Mouse (Mus musculus): ENCODE data around the gene Hsd11b1.
A peak's percentile ranks its signal among the peaks of the same experiment; 100 is the strongest.

Hsd11b1 gene

GRCm38 (mm10) chr1:193242863-193243262 is 21.0 kb downstream of the Hsd11b1 start:
- DNase-seq: peak in 1 of 2 experiments; percentile 28

GRCm38 (mm10) chr1:193242238-193242637 is 21.6 kb downstream of the Hsd11b1 start:
- peak; percentile 96 for DNase-seq

GRCm38 (mm10) chr1:193241436-193241835 is 22.4 kb downstream of the Hsd11b1 start:
- no peak for DNase-seq

- peak in 1 of 2 experiments; percentile 32 for DNase-seq
Measured at GRCm38 (mm10) chr1:193238426-193238825, 25.4 kb downstream of the Hsd11b1 start.

- DNase-seq: no peak
Measured at GRCm38 (mm10) chr1:193234930-193235329, 28.9 kb downstream of the Hsd11b1 start.

GRCm38 (mm10) chr1:193234130-193234645 is 29.7 kb downstream of the Hsd11b1 start:
- no peak for DNase-seq

- DNase-seq: no peak
Measured at GRCm38 (mm10) chr1:193232732-193233131, 31.1 kb downstream of the Hsd11b1 start.

GRCm38 (mm10) chr1:193230935-193231334 is 32.9 kb downstream of the Hsd11b1 start:
- no peak for DNase-seq

GRCm38 (mm10) chr1:193230531-193230930 is 33.3 kb downstream of the Hsd11b1 start:
- no peak for DNase-seq

GRCm38 (mm10) chr1:193229570-193229969 is 34.3 kb downstream of the Hsd11b1 start:
- no peak for DNase-seq

- DNase-seq: no peak
Measured at GRCm38 (mm10) chr1:193227537-193227936, 36.3 kb downstream of the Hsd11b1 start.

GRCm38 (mm10) chr1:193226724-193227522 is 37.0 kb downstream of the Hsd11b1 start:
- DNase-seq: no peak

GRCm38 (mm10) chr1:193226114-193226513 is 37.8 kb downstream of the Hsd11b1 start:
- DNase-seq: no peak

GRCm38 (mm10) chr1:193225531-193225930 is 38.3 kb downstream of the Hsd11b1 start:
- no peak for DNase-seq

- no peak for DNase-seq
Measured at GRCm38 (mm10) chr1:193220408-193220807, 43.5 kb downstream of the Hsd11b1 start.

- no peak for DNase-seq
Measured at GRCm38 (mm10) chr1:193216000-193216399, 47.9 kb downstream of the Hsd11b1 start.

- no peak for DNase-seq
Measured at GRCm38 (mm10) chr1:193214053-193214452, 49.8 kb downstream of the Hsd11b1 start.

- DNase-seq: no peak
Measured at GRCm38 (mm10) chr1:193211371-193211770, 52.5 kb downstream of the Hsd11b1 start.

GRCm38 (mm10) chr1:193208178-193208577 is 55.7 kb downstream of the Hsd11b1 start:
- peak; percentile 76 to 77 for DNase-seq

GRCm38 (mm10) chr1:193207503-193207902 is 56.4 kb downstream of the Hsd11b1 start, which contains the start of gene Lamb3:
TSS of gene Lamb3 (plus strand) at chr1:193207699.
- DNase-seq: no peak

GRCm38 (mm10) chr1:193205431-193205830 is 58.4 kb downstream of the Hsd11b1 start:
- DNase-seq: no peak

GRCm38 (mm10) chr1:193203821-193204220 is 60.1 kb downstream of the Hsd11b1 start:
- no peak for DNase-seq

- no peak for DNase-seq
Measured at GRCm38 (mm10) chr1:193201383-193201778, 62.5 kb downstream of the Hsd11b1 start, which contains the start of gene Traf3ip3. TSS of gene Traf3ip3 (minus strand) at chr1:193201703.

Data from cerebellum, postnatal 10 days (tissue).